Mouse (Mus musculus) WW6 (cell line): ENCODE measurements around the gene Eif2d.

Experiments used
- DNase-seq: peaks from one replicate; pipeline ENCODE4 v3.0.0-alpha.2; 2013; ENCODE audit warnings: low read depth, low spot score

Eif2d gene

DNA sequence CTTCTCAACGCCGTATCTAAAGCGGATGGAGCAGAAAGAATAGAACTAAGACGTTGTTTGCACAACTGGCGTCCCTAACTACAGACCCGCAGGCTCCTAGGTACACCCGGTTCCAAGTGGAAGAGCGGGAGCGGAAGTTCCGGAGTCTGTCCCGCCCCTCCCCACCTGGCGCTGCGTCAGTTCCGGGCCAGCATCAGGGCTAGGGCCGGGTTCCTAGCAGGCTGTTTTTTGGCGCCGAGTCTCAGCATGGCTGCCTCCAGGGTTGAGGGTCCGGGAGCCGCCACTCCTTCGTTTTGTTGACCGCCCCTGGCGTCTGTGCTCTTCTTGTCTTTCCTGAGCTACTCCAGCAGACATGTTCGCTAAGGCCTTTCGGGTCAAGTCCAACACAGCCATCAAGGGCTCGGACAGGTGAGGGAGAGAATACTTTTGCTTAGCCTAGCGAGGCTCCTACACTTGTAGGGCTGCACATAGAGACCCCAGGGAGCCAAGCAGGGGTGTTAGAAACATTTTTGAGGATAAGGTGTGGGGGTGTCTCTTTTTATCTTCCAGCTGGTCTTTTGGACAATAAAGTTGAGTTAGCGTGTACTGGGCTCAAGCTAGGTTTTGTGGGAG, at the start of gene Eif2d:
TSS of gene Eif2d (plus strand) at position 164 of the 612 bp plus-strand sequence.
- peak; percentile 78 for DNase-seq

DNA sequence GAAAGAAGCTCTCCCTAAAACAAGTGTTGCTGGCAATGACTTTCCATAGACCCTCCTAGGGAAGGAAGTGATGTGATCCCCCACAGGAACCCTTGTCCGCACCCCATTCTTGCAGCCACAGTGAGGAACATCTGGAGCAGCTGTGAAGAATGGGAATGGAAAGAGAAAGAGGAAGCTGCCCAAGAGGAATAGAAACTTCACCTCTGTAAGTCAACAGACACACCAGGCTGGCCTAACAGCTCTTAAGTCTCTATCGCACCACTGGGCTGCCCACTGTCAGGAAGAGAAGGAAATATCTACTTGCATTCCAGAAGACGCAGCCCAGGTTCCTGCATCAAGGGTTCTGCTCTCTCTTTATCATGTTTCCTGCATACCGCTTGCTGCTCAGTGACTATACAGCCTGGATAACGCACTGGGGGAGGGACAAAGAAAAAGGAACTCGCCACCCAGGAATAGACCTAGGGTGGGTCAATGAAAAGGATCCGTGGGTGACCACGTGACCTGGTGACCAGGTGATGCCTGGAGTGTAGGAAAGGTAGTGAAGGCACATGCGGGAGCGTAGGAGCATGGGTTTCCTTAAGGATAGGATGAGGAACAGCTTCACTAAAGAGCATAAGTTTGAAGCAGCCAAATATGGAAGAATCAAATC, 49.1 kb upstream of the Eif2d start:
- no peak for DNase-seq

DNA sequence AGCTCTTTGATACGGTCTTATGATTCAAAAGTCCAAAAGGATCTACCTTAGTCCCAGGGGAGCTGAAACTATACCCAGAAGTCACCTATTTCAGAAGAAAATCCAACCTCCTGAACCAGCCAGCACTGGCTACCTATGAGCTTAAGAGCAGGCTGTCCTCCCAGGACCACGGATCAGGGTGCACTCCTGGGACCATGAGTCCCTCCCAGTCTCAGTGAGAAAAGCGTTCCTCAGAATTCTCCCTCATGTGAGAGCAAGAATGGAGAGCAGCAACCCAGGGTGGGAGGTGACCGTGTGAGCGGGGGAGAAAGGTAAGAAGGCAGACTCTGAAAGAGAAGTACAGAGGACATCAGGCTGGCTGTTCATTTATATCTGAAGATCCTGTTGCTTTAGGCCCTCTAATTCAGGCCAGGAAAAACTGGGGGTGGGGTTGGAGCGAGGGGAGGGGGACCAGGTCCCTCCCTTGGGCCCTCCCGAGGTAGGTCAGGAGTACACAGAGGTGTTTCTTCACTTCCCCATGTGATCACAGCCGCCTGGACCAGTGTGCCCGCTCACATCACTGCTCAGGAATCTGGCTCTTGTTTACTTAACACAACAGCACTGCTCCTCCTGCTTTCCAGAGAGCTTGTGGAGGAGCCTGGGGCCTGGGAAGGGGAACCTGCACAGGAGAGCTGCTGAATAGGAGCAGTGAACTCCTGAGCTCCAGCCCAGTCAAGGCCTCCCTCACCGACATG, 45.2 kb upstream of the Eif2d start:
- DNase-seq: no peak

DNA sequence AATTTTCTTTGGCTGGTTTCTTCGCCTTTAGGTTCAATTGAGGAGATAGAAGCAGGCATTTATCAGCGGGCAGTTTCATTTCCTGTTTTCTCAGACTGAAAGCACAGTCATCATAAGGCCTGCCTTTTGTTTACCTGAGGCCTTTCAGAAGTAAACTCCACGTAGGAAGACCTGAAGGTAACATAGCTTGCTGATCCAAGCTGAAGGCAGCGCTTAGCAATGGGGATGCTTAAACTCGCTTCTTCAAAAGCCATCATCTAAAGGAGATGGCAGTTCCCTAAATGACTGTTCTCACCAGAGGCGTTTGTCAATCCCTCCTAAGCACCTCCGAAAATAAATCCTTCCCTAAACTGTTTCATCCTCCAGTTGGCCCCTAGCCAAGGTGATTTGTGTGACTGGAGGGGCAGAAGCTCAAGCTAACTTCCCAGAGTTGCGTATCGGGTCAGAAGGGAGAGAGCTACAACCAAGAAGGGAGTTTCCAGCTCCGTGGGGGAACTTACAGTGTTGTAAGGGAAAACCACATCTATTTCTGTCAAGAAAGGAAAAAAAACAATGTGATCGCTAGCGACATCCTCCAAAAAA, 42.4 kb upstream of the Eif2d start:
- DNase-seq: no peak

DNA sequence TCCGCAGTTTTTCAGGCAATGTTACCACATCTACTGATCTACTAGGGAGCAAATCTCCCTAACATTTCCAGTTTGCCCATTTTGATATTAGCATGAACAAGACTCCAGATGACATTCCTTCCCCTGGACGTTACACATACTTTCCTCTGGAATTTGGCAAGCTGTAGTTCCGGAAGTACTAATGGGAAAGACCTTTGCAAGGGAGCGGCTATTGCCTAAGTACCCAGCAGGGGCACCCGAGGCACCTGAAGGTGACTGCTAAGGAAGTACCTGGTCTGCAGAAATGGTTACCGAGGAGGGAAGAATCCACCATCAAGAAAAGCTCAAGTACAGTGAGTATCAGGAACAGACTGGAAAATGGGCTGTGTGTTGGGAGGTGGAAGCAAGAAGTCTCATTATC, 40.4 kb upstream of the Eif2d start:
- no peak for DNase-seq

DNA sequence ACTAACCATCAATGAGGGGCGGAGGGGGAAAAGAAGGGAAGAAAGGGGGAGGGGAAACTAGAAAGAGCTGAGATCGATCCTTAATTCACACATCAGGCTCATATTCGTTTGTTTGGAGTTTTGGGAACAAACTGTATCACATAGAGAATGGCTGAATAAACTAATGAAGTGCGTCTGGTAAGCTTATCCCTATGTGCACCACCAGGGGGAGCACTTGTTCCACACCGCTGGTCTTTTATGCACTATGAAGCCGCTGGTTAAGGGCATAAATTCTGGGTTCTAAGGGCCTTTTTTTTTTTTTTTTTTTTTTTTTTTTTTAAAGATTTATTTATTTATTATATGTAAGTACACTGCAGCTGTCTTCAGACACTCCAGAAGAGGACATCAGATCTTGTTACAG, 37.0 kb upstream of the Eif2d start:
- DNase-seq: no peak

DNA sequence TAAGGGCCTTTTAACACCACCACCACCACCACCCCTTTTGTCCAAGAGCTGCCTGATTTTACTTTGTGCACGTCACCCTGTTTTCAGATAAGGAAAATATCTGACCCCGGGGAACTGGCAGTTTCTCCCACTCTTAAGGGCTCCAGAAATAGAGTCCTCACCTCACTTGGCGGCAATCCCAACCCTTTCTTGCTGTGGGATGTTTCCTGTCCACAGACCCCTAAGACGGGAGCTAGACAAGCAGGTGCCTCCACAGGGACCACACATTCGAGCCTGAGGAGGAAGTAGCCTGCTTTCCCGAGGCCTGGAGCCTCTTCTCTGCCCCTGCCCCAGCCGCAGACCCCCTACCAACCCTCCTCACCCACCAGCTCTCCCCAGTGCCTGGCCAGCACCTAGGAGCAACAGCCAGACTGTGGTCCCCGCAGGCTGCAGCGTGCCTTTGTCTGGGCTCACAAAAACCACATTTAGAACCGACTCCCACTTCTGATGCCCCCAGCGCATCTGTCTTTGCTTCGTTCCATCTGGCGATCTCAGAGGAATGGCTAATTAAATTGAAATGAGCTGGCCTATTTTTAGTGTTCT, 36.5 kb upstream of the Eif2d start:
- DNase-seq: no peak

DNA sequence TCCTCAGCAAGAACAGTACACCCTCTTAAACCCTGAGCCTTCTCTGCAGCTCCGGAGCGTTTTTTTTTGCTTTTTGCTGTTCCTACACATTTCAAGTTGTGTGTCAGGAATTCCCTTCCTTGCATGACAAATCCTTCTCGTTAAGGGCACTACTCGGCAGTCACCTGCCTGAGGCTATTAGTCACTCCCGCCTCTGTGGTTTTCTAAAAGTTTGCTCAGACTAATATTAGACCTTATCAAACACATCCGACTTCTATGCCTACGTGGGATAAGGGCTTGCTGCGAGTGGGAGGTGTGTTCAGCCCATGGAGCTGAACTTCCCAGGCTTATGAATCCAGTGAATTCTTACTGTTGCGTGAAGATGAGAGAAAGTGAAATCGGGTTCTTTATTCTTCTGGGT, 34.5 kb upstream of the Eif2d start:
- DNase-seq: no peak

DNA sequence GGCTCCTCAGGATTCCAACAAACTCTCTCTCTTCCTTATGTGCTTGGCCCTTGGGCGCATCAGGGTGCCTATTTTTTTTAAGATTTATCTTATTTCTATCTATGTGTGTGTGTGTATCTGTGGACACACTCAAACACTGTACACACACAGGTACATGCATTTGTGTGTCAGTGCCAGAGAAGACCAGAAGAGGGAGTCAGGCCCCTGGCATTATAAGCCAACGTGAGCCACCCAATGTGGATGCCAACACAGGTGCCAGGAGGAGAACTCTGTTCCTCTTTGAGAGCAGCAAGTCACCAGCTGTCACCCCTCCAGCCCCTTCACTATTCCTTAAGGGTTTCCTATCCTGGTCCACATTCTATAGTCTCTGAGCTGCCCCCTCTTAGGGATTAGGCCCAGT, 34.0 kb upstream of the Eif2d start:
- no peak for DNase-seq

DNA sequence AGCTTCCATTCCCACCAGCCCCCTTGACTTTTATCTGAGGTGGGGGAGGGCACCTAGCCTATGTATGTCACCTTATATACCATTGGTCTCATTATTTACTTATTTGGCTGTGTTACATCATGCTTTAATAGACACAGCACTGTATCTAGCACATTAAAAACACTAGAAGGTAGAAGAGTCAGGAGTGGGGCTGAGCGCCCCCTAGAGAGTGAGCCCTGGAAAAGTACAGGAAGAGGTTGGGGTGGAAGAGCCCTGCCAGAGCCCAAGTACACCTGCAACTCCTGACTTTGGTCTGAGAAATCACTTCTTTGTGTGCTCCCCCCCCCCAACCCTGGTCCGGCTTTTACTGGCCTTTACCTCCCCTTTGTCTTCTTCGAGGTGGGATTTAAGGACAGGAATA, 31.0 kb upstream of the Eif2d start:
- DNase-seq: no peak

DNA sequence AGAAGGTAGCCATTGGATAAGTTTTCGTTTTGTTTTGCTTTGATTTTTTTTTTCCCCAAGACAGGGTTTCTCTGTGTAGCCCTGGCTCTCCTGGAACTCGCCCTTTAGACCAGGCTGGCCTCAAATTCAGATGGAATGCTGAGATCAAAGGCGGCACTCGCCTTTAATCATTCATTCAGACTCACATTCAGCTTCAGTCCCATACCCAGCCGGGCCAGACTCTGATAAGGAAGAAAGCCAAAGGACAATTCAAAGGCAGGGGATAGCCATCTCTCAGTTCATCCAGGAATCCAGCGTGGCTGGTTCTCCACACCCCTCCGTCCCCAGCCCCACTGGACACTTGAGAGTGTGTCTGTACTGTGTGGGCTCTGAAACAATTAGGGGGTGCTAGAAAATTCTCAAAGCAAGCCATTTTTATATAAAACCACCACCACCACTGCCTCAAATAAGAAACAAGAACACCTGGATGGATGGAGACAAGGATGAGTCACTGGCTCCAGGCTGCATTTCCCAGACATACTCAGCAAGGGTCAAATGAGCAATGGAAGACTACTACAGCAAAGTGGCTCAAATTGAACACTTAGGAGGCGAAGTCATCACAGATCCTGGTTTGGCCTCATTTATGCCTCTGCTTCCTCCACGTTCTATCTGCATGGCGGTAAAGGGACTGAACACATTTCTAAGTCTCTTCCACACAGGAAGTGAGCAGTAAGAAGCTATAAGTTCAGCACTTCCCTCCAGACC, 29.3 kb upstream of the Eif2d start:
- DNase-seq: no peak

DNA sequence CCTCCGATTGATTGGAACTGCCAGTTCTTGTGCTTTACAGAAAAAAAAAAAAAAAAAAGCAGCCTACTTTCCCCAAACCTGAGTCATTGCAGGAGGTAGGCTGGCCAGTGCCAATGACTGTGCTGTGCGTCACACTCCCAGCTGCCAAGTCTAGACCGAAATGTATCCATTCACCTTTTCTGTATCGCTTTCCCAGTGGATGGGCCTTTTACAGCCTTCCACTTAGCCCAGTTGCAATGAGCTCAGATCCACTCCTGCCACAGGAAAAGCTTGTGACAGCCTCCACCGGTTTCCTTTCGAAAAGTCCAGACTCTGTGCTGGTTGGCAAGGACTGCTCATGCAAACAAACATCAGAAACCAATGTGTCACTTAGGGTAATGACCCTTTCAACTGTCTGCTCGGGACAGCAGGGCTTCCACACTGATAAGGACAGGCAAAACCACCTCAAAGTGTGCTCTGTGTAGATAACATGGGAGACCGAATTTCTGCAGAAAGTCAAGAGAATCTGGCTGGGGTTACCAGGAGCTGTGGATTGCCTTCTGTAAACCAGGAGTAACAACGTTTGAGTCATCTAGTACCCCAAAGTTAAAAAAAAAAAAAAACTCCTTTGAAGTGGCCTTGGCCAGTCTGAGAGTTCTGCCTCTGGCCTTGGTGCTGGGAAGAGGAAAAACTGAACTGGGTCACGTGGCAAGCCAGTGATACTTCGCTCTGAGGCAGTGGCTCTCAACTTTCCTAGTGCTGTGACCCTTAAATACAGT, 26.8 kb upstream of the Eif2d start:
- no peak for DNase-seq

DNA sequence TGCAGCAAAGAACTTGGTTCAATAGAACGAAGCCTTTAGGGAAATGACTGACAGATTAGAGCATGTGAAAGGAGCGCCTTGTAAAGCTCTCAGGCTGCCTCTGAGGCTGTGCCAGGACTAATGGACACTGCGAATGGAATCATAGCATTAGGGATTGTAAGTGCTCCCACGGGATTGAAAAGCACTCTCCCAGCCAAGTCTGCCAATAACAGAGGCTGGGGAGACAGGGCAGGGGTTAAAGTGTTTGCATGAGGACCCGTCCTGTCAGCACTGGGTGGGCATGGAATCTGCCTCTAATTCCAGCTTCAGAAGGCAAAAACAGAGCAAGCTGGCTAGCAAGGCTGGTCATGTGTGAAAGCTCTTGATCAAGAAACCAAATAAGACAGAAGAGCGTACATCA, 18.8 kb upstream of the Eif2d start:
- DNase-seq: no peak

DNA sequence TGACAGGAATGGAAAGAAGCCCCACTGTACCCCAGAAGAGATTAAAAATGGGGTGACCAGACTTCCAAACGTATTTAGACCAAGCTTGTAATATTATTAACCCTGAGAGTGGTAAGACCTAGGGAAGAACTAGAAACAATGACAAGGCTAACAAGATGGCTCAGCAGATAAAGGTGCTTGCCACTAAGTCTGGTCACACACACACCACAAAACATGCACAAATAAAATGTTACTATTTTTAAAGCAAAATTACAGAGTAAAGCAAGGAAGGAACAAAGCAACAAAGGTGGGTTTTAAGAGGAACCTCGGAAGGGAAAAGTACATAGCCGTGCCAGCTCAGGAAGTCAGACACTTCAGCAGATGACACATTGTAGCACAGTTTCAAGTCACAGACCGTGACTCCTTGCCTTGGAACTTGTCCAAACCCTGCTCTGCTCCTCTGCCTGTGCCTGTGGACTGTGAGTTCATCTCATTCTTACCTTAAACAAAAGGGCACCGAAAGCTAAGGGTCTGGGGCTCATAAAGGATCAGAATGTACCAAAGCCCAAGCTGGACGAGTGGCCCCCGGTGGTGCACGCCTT, 17.9 kb upstream of the Eif2d start:
- DNase-seq: no peak

DNA sequence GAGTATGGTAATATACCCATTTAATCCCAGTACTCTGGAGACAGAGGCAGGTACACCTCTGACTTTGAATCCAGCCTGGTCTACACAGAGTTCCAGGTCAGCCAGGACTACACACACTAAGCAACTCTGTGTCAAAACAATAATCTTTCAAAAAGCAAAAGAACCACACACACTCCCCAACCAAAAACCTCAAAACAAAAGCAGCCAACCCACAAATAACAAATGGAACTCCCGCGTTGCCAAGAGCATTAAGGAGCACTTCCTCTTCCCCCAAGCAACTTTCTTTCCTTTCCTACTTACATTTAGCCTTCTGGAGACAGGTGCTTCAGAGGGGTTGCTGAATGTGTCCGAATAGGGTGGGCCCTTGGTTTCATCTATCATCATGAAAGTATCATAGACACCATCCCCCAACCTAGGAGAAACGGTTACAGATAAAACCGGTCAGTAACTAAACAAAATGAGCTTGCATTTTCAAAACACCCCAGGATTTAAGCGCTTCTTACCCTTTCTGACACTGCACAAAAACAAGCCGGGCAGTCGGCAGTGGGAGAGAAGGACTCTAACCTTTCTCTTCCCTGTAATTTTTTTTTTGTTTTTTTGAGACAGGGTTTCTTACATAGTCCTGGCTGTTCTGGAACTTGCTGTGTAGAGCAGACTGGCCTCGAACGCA, 16.9 kb upstream of the Eif2d start:
- no peak for DNase-seq

DNA sequence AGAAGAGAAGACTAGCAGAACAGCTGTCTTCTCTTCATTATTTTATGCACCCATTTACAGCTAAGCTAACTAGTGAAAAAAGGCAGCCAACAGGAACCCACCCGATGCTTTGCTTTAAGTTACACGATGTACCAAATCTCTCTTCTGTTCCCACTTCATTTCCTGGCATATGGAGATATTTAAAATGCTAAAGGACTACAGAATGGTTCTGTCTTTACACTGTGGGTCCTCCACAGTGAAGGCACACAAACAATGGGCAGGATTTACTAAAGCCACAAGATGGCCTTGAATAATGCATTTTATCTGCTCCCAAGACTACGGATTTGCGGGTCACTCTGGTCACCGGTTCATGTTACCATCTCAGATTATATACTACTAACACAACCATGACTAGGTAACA, 15.9 kb upstream of the Eif2d start:
- DNase-seq: no peak

DNA sequence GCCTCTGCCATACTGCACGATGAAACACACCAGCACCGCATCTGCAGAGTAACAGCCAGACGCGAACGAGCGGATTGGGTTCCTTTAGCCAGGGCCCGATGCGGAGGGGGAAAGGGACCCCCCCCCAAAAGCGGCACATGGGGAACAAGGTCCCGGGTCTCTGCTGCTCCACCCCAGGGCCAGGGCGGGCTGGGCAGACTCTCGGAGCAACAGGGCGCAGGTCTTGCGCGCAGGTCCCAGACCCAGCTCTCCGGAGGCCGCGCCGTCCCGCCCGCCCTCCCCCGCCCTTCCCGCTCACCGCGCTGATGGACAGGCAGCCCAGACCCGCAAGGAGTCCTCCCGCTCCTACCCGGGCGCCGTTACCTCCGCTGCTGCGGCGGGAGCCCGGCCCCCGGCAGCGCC, 15.3 kb upstream of the Eif2d start:
- DNase-seq: no peak

DNA sequence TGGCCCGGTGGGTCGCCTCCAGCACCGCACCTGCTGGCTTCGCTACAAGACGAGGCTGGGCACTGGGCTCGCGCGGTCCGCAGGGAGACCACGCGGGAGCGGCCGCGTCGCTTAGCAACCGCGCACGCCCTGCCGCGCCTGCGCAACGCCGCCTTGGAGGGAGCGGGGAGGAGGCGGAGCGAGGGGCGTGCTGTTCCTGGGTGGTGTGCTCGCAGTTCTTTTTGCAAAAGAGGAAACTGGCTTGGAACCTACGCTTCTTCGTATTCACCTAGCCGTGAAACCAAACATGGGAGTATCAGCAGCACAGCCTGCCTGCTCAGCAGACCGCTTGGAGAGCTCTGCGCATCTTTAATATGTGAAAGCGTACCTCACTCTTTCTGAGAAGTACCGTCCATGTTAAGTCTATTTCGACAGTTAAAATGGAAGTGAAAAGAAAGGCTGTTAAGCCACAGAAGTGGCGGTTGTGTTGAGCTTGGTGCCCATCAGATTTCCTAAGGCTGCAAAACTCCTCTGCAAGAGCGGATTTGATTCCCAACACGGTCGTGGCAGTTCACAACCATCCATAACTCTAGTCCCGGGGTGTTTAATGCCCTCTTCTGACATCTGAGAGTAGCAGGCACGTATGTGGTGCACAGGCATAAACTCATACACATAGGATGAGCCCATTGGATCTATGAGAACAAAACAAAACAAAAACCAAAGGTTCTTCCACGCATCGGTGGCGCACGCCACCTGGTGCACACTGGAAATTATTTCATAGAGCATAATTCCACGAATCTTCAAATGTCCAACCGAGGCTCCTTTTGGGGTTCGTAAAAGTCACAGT, 14.6 kb upstream of the Eif2d start, which contains the start of gene Dyrk3:
TSS of gene Dyrk3 (minus strand) at position 150 of the 826 bp plus-strand sequence.
- DNase-seq: peak; percentile 83
